Mouse (Mus musculus) thymus, postnatal 14 days (tissue): ENCODE data around the gene Dlx3.
A peak's percentile ranks its signal among the peaks of the same experiment; 100 is the strongest.

Experiments used
- DNase-seq: peaks from one replicate; pipeline ENCODE4 v3.0.0; 2021

Gene Dlx3

GRCm38 (mm10) chr11:95088857-95089779, 30.8 kb upstream of the Dlx3 start:
- no peak for DNase-seq

GRCm38 (mm10) chr11:95093077-95093476, 26.8 kb upstream of the Dlx3 start:
- DNase-seq = no peak

GRCm38 (mm10) chr11:95095596-95095995, 24.3 kb upstream of the Dlx3 start:
- no peak for DNase-seq

- DNase-seq = no peak
Measured at GRCm38 (mm10) chr11:95096608-95097373, 23.1 kb upstream of the Dlx3 start.

- no peak for DNase-seq
Measured at GRCm38 (mm10) chr11:95097889-95098288, 22.0 kb upstream of the Dlx3 start.

- DNase-seq = no peak
Measured at GRCm38 (mm10) chr11:95098346-95099095, 21.4 kb upstream of the Dlx3 start.

- DNase-seq = no peak
Measured at GRCm38 (mm10) chr11:95100393-95100792, 19.5 kb upstream of the Dlx3 start.

GRCm38 (mm10) chr11:95101071-95101788, 18.7 kb upstream of the Dlx3 start:
- DNase-seq = no peak

GRCm38 (mm10) chr11:95102161-95102904, 17.6 kb upstream of the Dlx3 start:
- DNase-seq = no peak

- no peak for DNase-seq
Measured at GRCm38 (mm10) chr11:95104266-95104665, 15.7 kb upstream of the Dlx3 start.

GRCm38 (mm10) chr11:95105274-95105874, 14.5 kb upstream of the Dlx3 start:
- DNase-seq = no peak

- DNase-seq = peak; percentile 74
Measured at GRCm38 (mm10) chr11:95106440-95107236, 13.3 kb upstream of the Dlx3 start.

- DNase-seq = no peak
Measured at GRCm38 (mm10) chr11:95109000-95109399, 10.9 kb upstream of the Dlx3 start.

GRCm38 (mm10) chr11:95110081-95110480, 9.8 kb upstream of the Dlx3 start:
- no peak for DNase-seq

GRCm38 (mm10) chr11:95117030-95117429, 2.9 kb upstream of the Dlx3 start:
- peak; percentile 53 for DNase-seq

- DNase-seq = peak; percentile 79
Measured at GRCm38 (mm10) chr11:95118505-95118904, 1.4 kb upstream of the Dlx3 start.

- DNase-seq = no peak
Measured at GRCm38 (mm10) chr11:95120633-95121020, 708 bp downstream of the Dlx3 start.

GRCm38 (mm10) chr11:95121161-95122099, 1.5 kb downstream of the Dlx3 start:
- DNase-seq = no peak

- DNase-seq = no peak
Measured at GRCm38 (mm10) chr11:95122100-95122489, 2.2 kb downstream of the Dlx3 start.
